Mouse (Mus musculus) liver, adult 2 months (tissue): Measurements from ENCODE around the gene Zzef1.

Source experiments
- CTCF ChIP-seq: fragments of 200-500 bp; IDR thresholded peaks from 2 replicates; pipeline ENCODE4 v1.5.1; 2011; ENCODE audit warnings: low read depth, low read length, control low read depth
- POLR2A ChIP-seq: fragments of 200-500 bp; IDR thresholded peaks from 2 replicates; pipeline ENCODE4 v1.6.1; 2011; ENCODE audit warnings: low read length, control low read depth; ENCODE audit not compliant: insufficient read depth; ENCODE audit errors: extremely low read depth

DNA sequence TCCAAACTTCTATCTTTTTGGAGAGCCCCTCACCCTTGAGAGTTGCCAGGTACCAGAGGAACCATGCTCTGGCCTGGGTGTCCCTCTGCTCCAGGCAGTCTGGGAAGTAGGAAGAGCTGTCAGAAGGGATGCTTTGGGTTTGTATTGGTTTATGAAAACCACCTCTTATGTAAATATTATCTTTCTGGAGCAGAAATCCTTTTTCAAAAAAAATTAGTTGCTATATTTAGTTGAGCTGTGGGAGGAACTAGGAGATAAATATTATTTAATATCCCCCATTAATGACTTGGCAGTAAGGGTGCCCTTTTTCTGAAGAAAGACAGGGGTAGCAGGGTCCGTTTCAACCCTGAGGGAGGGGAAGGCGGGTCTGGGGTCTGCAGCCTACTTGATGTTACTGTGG, 166.4 kb downstream of the Zzef1 start:
- TF ChIP-seq POLR2A: no peak
- no peak for TF ChIP-seq CTCF
